Mouse (Mus musculus) lung, adult 2 months (tissue): Measurements from ENCODE around the gene Rhot2. TPM values are rescaled to one million over a fixed set of nuclear protein-coding genes. Genes with fewer than 3 reads are reported as not detected.

Experiments
- DNase-seq: peaks from one replicate; pipeline ENCODE4 v3.0.0; 2022
- H3K4me1 ChIP-seq: fragments of 200-500 bp; 2 replicates; pipeline ENCODE4 v1.6.1; 2011; ENCODE audit warnings: low read length; ENCODE audit not compliant: control insufficient read depth, insufficient read depth
- H3K4me3 ChIP-seq: fragments of 200-500 bp; replicated peaks from 2 replicates; pipeline ENCODE3; 2011; ENCODE audit warnings: low read depth, mild to moderate bottlenecking, control low read depth, low read length; ENCODE audit errors: extremely low read depth
- CTCF ChIP-seq: fragments of 200-500 bp; IDR thresholded peaks from 2 replicates; pipeline ENCODE4 v1.5.1; 2011; ENCODE audit warnings: mild to moderate bottlenecking, low read length, control low read depth; ENCODE audit not compliant: insufficient read depth
- POLR2A ChIP-seq: fragments of 200-500 bp; IDR thresholded peaks from 2 replicates; pipeline ENCODE4 v1.6.1; 2011; ENCODE audit warnings: low read depth, mild to moderate bottlenecking, control low read depth, low read length, borderline replicate concordance; ENCODE audit errors: extremely low read depth
- WGBS: fragments of 180-500 bp; shearing (Covaris S2); methylation state at CpG from one replicate; pipeline ENCODE4 v1.1.7; 2018; 5-methylcytosine and 5-hydroxymethylcytosine counted together
- polyA plus RNA-seq: library from polyadenylated mRNA; depleted of rRNA; stranded (reverse); fragments of >200 nt; gene quantifications from 2 replicates; pipeline ENCODE4 v1.2.3, GENCODE M21; 2012

Gene Rhot2
- polyA plus RNA-seq, 1 experiment: 61.2 TPM

DNA sequence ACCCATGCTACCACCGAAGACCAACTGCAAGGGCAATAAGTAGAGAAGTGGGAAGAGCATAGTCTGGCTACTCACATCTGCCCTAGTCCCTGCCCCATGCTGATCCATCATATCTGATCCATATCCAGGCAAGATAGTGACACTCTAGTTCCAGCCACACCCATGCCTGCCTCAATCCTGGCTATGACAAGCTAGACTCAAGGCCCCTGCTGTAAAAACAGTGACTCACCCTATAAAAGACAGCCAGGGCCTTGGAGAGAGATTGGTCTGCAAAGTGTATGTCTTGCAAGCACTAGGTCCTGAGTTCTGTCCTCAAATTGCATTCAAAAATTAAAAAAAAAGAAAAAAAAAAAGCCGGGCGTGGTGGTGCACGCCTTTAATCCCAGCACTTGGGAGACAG is 38.1 kb downstream of the Rhot2 start:
- DNase-seq: no peak
- TF ChIP-seq POLR2A (no peak), CTCF (no peak)
- no peak overlapping the region for H3K4me3 ChIP-seq
- H3K4me1 ChIP-seq: no peaks in the 10 kb centered on the region; the same call in 1 of the 2 replicates
- 77% methylated on average over 4 of the region's 4 CpGs for WGBS

DNA sequence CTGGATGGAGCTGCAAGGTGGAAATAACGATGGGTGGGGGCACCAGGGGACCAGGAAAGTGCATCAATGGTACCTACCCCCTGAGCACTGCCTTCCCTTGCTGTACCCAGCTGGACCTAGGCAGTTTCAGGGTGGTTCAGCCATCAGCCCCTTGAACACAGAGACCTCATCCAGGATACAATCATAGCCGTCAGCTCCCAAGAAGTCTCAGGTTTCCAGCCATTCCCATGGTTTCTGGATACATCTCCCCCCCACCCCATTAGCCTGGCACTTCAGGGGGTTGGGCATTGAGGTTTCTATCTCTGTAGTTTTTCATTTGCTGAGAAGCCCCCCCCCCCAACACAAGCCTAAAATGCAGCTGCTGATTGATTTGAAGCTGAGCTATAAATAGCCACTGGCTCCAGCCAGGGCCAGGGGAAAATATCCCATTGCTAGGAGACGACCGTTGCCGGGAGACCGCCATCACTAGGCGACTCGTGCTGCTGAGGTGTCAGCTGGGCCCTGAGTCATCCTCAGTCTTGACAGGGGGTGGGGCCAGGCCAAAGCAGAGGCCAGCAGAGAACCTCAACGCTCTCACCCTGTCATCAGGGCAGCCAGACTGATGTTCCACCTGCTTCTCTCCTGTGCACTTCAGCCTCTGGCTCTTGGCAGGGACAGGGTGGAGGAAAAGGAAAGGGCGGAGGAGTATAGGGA is 41.7 kb downstream of the Rhot2 start:
- Histone ChIP-seq H3K4me1 (no peaks in the 10 kb centered on the region), H3K4me3 (no peak overlapping the region)
- WGBS: 4% methylated on average over 10 of the region's 10 CpGs
- DNase-seq: no peak
- no peak for TF ChIP-seq POLR2A
- TF ChIP-seq CTCF: no peak

DNA sequence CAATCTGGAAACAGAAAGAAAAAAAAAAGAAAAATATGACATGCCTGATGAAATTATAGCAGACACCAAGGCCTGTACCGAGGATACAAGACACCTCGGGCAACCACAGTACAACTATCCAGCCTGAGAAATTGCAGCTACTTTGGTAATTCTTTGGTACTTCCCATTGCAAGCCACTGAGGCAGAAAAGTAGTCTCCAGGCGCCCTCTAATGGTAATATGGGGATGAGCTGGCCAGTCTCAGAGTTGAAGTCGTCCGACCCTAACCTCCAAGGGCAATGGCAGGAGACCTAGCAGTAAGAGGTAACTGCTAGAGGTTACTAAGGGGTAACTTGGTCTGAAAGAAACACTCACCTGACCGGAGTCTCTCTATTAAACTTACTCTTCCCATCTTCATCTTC is 43.6 kb downstream of the Rhot2 start:
- Histone ChIP-seq H3K4me1 (peaks cover 7% of the 10 kb centered on the region; the same call in 1 of the 2 replicates), H3K4me3 (no peak overlapping the region)
- 4% methylated on average over 6 of the region's 6 CpGs for WGBS
- DNase-seq: peak; percentile 45
- TF ChIP-seq CTCF: peak; percentile 76
- TF ChIP-seq POLR2A: no peak

GRCm38 (mm10) chr17:25796951-25797369 is 47.7 kb downstream of the Rhot2 start, which contains the start of gene Metrn:
TSS of gene Metrn (minus strand) at chr17:25797136.
- 1% methylated on average over 35 of the region's 35 CpGs for WGBS
- no peak for TF ChIP-seq CTCF
- no peak for TF ChIP-seq POLR2A

GRCm38 (mm10) chr17:25796211-25796771 is 48.4 kb downstream of the Rhot2 start:
- peak; percentile 33 for DNase-seq
- TF ChIP-seq CTCF: no peak
- no peak for TF ChIP-seq POLR2A
- WGBS: 2% methylated on average over 37 of the region's 37 CpGs
- peak overlapping the region; percentile 74 for H3K4me3 ChIP-seq
- peaks cover 13% of the 10 kb centered on the region for H3K4me1 ChIP-seq

More at GRCm38 (mm10) chr17:25796951-25797369, 47.7 kb downstream of the Rhot2 start, which contains the start of gene Metrn:
- Histone ChIP-seq H3K4me1 (peaks cover 11% of the 10 kb centered on the region), H3K4me3 (peak within 1 kb of the TSS; percentile 74)
- DNase-seq: peak; percentile 83

DNA sequence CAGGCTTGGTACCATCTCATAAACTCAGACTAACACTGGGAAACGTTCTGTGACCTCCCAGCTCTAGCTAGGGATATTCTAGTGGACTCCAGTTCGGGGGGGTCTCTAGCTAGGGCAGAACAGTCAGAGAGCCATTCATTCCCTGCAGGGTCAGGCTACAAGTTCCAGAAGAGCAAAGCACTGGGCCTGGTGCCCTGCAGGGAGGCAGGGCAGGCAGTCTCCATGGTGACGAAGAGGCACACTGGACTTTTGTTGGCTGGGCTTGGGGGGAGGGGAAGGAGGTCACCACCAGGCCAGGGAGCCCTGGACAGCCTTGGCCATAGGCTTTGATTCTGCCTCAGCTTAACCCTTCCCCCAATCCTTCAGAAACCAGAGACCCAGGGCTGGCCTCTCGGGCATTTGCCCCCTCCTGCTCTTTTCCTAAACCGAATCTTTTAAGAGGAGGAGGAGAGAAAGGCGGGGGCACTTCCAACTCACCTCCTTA is 49.0 kb downstream of the Rhot2 start, which contains the start of gene AC134908.4:
TSS of gene AC134908.4 (minus strand) at position 51 of the 484 bp plus-strand sequence.
- Histone ChIP-seq H3K4me1 (peaks cover 14% of the 10 kb centered on the region), H3K4me3 (peak within 1 kb of the TSS; percentile 74)
- no peak for DNase-seq
- TF ChIP-seq CTCF (no peak), POLR2A (no peak)
- 49% methylated on average over 6 of the region's 6 CpGs for WGBS

DNA sequence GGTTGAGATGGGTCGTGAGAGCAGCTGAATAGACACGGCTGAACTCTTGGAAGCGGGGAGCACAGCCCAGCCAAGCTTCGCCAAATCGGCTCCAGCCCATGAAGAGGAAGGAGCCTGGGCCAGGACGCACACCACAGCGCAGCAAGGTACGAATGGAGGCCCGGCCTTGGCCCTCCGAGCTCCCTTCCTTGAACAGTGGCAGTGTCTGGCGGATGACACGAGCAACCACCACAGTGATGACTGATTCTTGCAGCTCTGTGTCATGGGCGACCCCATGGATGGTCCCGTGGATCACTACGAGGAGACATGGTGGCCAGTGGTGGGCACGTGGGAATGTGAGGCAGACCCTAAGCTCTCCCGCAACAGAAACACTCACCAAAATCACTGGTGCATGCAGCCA is 49.7 kb downstream of the Rhot2 start:
- no peak for DNase-seq
- Histone ChIP-seq H3K4me3 (no peak overlapping the region), H3K4me1 (peaks cover 14% of the 10 kb centered on the region)
- TF ChIP-seq CTCF: no peak
- TF ChIP-seq POLR2A: no peak
- 91% methylated on average over 17 of the region's 17 CpGs for WGBS

- TF ChIP-seq CTCF (no peak), POLR2A (no peak)
- Histone ChIP-seq H3K4me3 (no peak overlapping the region), H3K4me1 (peaks cover 14% of the 10 kb centered on the region)
- DNase-seq: no peak
- 74% methylated on average over 13 of the region's 13 CpGs for whole genome bisulfite sequencing
These were observed 50.5 kb downstream of the Rhot2 start for GRCm38 (mm10) chr17:25794197-25794596.

DNA sequence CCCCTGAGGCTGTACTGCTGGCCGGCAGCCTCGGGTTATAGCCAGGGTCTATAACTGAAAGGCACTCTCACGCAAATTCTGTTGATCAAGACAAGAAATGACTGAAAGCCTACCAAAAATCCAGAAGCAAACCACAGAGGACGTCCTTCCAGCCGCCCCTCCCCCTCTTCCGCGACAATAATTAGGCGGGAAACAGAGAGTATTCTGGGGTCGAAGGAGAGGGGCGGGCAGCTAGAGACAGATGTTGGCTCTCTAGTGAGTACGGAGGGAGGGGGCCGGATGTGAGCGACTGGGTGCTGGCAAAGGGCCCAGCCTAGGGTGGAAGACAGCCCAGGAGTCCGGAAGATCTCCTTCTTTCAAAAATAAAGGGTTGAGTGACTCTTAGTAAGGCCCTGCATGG is 52.0 kb downstream of the Rhot2 start, which contains the start of gene Fam173a:
TSS of gene Fam173a (minus strand) at position 287 of the 400 bp plus-strand sequence.
- TF ChIP-seq POLR2A (0 out of 2 replicates have a peak, but pooled peaks have one; percentile 22), CTCF (no peak)
- H3K4me3 ChIP-seq: peak within 1 kb of the TSS; percentile 62
- 1% methylated on average over 14 of the region's 14 CpGs for WGBS
- peak; percentile 60 for DNase-seq
- peaks cover 14% of the 10 kb centered on the region for H3K4me1 ChIP-seq
